Mouse (Mus musculus): Measurements from ENCODE around the gene Popdc3. TPM values are rescaled to one million over a fixed set of nuclear protein-coding genes. Genes with fewer than 3 reads are reported as not detected.

Gene Popdc3
- polyA plus RNA-seq, 1 experiment from 2014 or later = 0.07 TPM

DNA sequence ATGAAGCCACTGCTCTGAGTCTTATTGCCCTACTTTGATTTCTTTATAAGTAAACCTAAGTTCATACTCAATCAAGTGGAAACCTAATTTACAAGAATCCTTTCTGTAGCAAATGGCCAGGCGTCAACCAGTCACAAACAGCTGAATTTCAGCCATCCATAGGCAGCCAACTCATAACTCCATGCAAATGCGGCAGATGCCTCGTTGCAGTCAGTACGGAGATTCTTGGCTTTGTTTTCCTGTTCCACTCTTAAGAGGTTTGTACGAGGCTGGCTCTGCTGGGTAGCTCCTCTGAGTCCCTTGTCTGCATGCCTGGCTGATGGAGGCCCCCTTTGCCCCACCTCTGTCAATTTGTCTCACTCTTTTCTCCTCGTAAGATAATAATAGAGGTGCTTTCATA, 120.6 kb downstream of the Popdc3 start:
- no peak overlapping the region for H3K4me3 ChIP-seq

GRCm38 (mm10) chr10:45299509-45299908, 121.6 kb downstream of the Popdc3 start:
- H3K27me3 ChIP-seq (ENCODE audit: poor library complexity, severe bottlenecking) = no peaks in the 10 kb centered on the region
- no peak overlapping the region for H3K27ac ChIP-seq
- no peak for DNase-seq (ENCODE audit: extremely low spot score, low spot score)
- H3K9me3 ChIP-seq = no peaks in the 10 kb centered on the region
- H3K4me3 ChIP-seq = no peak overlapping the region
- H3K4me1 ChIP-seq = 0 out of 2 replicates have a peak, but pooled peaks cover 3% of the 10 kb centered on the region
- WGBS = 88% methylated on average over 4 of the region's 4 CpGs
- H3K36me3 ChIP-seq (replicated peaks) = no peaks in the 10 kb centered on the region

More for the DNA sequence above, 120.6 kb downstream of the Popdc3 start:
- 77% methylated on average over 6 of the region's 6 CpGs for WGBS
- no peak overlapping the region for H3K27ac ChIP-seq
- H3K4me1 ChIP-seq = 0 out of 2 replicates have a peak, but pooled peaks cover 3% of the 10 kb centered on the region
- no peaks in the 10 kb centered on the region for H3K27me3 ChIP-seq (ENCODE audit: poor library complexity, severe bottlenecking)
- no peak for DNase-seq (ENCODE audit: extremely low spot score, low spot score)
- H3K9me3 ChIP-seq = no peaks in the 10 kb centered on the region
- no peaks in the 10 kb centered on the region for H3K36me3 ChIP-seq (replicated peaks)

- Histone ChIP-seq H3K9me3 (no peaks in the 10 kb centered on the region), H3K27ac (no peak overlapping the region), H3K36me3 (replicated peaks) (no peaks in the 10 kb centered on the region), H3K4me1 (0 out of 2 replicates have a peak, but pooled peaks cover 1% of the 10 kb centered on the region), H3K4me3 (no peak overlapping the region), H3K27me3 (ENCODE audit: poor library complexity, severe bottlenecking) (no peaks in the 10 kb centered on the region)
- no peak for DNase-seq (ENCODE audit: extremely low spot score, low spot score)
- WGBS = 80% methylated on average over 14 of the region's 14 CpGs
Measured at GRCm38 (mm10) chr10:45303315-45304036, 125.6 kb downstream of the Popdc3 start.

GRCm38 (mm10) chr10:45305173-45305572, 127.3 kb downstream of the Popdc3 start:
- Histone ChIP-seq H3K27ac (no peak overlapping the region), H3K4me1 (no peaks in the 10 kb centered on the region), H3K27me3 (ENCODE audit: poor library complexity, severe bottlenecking) (no peaks in the 10 kb centered on the region), H3K9me3 (no peaks in the 10 kb centered on the region), H3K36me3 (replicated peaks) (no peaks in the 10 kb centered on the region), H3K4me3 (no peak overlapping the region)
- DNase-seq (ENCODE audit: extremely low spot score, low spot score) = no peak
- WGBS = 94% methylated on average over 5 of the region's 5 CpGs

GRCm38 (mm10) chr10:45311129-45311528, 133.2 kb downstream of the Popdc3 start:
- no peak for DNase-seq (ENCODE audit: extremely low spot score, low spot score)
- Histone ChIP-seq H3K36me3 (replicated peaks) (no peaks in the 10 kb centered on the region), H3K4me1 (no peaks in the 10 kb centered on the region), H3K27me3 (ENCODE audit: poor library complexity, severe bottlenecking) (no peaks in the 10 kb centered on the region), H3K4me3 (no peak overlapping the region), H3K9me3 (no peaks in the 10 kb centered on the region), H3K27ac (no peak overlapping the region)
- WGBS = 89% methylated on average over 5 of the region's 5 CpGs

DNA sequence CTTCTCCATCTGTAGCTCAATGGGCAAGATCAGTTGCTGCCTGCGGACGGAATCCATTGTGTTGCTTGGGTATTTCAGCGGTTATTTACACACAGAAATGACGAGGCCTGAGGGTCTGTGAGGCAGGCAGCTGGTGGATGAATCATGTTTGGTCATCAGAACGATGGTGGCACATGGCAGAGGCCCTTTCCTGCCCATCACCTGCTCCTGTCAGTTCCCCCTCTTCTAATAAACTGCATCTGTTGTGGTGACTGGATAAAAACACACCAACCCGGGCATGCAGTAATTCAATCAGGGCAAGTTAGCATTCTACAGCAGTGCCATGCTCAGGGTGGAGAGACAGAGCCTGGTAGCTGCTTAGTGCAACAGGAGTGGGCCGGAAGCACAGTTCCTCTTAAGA, 133.7 kb downstream of the Popdc3 start:
- Histone ChIP-seq H3K4me3 (no peak overlapping the region), H3K4me1 (no peaks in the 10 kb centered on the region), H3K9me3 (no peaks in the 10 kb centered on the region), H3K27ac (no peak overlapping the region), H3K36me3 (replicated peaks) (no peaks in the 10 kb centered on the region), H3K27me3 (ENCODE audit: poor library complexity, severe bottlenecking) (no peaks in the 10 kb centered on the region)
- DNase-seq (ENCODE audit: extremely low spot score, low spot score) = no peak
- 84% methylated on average over 7 of the region's 7 CpGs for WGBS

- H3K27ac ChIP-seq = no peak overlapping the region
- 94% methylated on average over 16 of the region's 16 CpGs for WGBS
- H3K36me3 ChIP-seq (replicated peaks) = no peaks in the 10 kb centered on the region
- no peaks in the 10 kb centered on the region for H3K4me1 ChIP-seq
- no peak for DNase-seq (ENCODE audit: extremely low spot score, low spot score)
- H3K27me3 ChIP-seq (ENCODE audit: poor library complexity, severe bottlenecking) = no peaks in the 10 kb centered on the region
- H3K4me3 ChIP-seq = no peak overlapping the region
- H3K9me3 ChIP-seq = no peaks in the 10 kb centered on the region; the same call in 1 of the 2 replicates
Measured at GRCm38 (mm10) chr10:45314865-45315264, 137.0 kb downstream of the Popdc3 start.

DNA sequence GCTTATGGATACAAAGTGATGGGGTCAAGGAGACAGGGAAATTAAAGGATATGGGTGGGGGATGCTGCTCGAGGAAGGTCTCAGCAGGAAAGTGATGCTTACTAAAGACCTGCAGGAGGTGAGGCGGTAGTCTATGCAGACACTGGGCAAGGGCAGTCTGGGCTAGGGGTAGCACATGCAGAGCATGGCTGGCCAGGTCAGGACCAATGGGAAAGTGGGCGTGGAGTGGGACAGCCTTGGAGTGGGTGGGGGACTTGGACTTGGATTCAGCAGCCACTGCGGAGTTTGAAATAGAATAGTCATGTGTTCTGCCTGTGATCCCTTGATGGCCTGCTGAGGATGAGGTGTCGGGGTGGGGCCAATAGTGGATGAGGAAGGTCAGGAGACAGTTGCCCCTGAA, 141.0 kb downstream of the Popdc3 start:
- H3K27me3 ChIP-seq (ENCODE audit: poor library complexity, severe bottlenecking) = no peaks in the 10 kb centered on the region
- H3K9me3 ChIP-seq = no peaks in the 10 kb centered on the region; the same call in 1 of the 2 replicates
- H3K27ac ChIP-seq = no peak overlapping the region
- no peaks in the 10 kb centered on the region for H3K36me3 ChIP-seq (replicated peaks)
- no peak for DNase-seq (ENCODE audit: extremely low spot score, low spot score)
- peaks cover 5% of the 10 kb centered on the region for H3K4me1 ChIP-seq
- H3K4me3 ChIP-seq = no peak overlapping the region
- 86% methylated on average over 5 of the region's 5 CpGs for WGBS

GRCm38 (mm10) chr10:45320296-45320695, 142.4 kb downstream of the Popdc3 start:
- H3K4me3 ChIP-seq = no peak overlapping the region
- 67% methylated on average over 3 of the region's 3 CpGs for WGBS
- H3K9me3 ChIP-seq = no peaks in the 10 kb centered on the region; the same call in 1 of the 2 replicates
- H3K36me3 ChIP-seq (replicated peaks) = no peaks in the 10 kb centered on the region
- H3K4me1 ChIP-seq = peaks cover 9% of the 10 kb centered on the region
- no peak overlapping the region for H3K27ac ChIP-seq
- no peak for DNase-seq (ENCODE audit: extremely low spot score, low spot score)
- H3K27me3 ChIP-seq (ENCODE audit: poor library complexity, severe bottlenecking) = 0 out of 2 replicates have a peak, but pooled peaks cover 4% of the 10 kb centered on the region

DNA sequence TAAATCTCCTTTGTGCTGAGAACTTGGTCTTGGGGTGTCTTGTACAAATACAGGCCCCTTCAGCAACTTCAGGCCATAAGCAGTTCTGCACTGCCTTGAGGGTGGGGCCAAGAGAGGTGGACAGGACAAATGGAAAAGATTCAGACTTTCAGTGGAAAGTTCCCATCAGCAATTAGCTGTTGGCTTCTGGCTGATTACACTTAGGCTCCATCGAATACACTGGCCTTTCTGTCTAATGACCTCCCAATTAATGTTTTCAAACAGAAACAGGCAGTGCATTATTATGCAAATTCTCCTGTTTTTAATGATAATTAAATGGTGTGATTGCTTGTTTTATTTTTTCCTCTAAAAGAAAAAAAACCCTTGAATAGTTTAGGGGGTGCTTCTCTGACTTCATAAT, 146.3 kb downstream of the Popdc3 start:
- DNase-seq (ENCODE audit: extremely low spot score, low spot score) = no peak
- WGBS = 41% methylated on average over 1 of the region's 1 CpGs
- no peak overlapping the region for H3K27ac ChIP-seq

GRCm38 (mm10) chr10:45328196-45329000, 150.5 kb downstream of the Popdc3 start:
- H3K36me3 ChIP-seq (replicated peaks) = no peaks in the 10 kb centered on the region
- 86% methylated on average over 7 of the region's 7 CpGs for WGBS
- peaks cover 9% of the 10 kb centered on the region for H3K4me1 ChIP-seq
- no peak for DNase-seq (ENCODE audit: extremely low spot score, low spot score)
- no peak overlapping the region for H3K4me3 ChIP-seq
- peaks cover 11% of the 10 kb centered on the region for H3K27me3 ChIP-seq (ENCODE audit: poor library complexity, severe bottlenecking)
- H3K27ac ChIP-seq = no peak overlapping the region
- no peaks in the 10 kb centered on the region for H3K9me3 ChIP-seq

More for the DNA sequence above, 146.3 kb downstream of the Popdc3 start:
- H3K9me3 ChIP-seq = no peaks in the 10 kb centered on the region
- H3K36me3 ChIP-seq (replicated peaks) = no peaks in the 10 kb centered on the region
- peaks cover 9% of the 10 kb centered on the region for H3K4me1 ChIP-seq
- H3K27me3 ChIP-seq (ENCODE audit: poor library complexity, severe bottlenecking) = 0 out of 2 replicates have a peak, but pooled peaks cover 4% of the 10 kb centered on the region
- no peak overlapping the region for H3K4me3 ChIP-seq

GRCm38 (mm10) chr10:45334925-45335324, 157.0 kb downstream of the Popdc3 start:
- H3K36me3 ChIP-seq (replicated peaks) = no peaks in the 10 kb centered on the region
- no peak overlapping the region for H3K27ac ChIP-seq
- peak overlapping the region; percentile 79 for H3K4me3 ChIP-seq
- peaks cover 45% of the 10 kb centered on the region for H3K27me3 ChIP-seq (ENCODE audit: poor library complexity, severe bottlenecking)
- no peaks in the 10 kb centered on the region for H3K9me3 ChIP-seq
- no peak for DNase-seq (ENCODE audit: extremely low spot score, low spot score)
- WGBS = 37% methylated on average over 7 of the region's 7 CpGs
- peaks cover 10% of the 10 kb centered on the region for H3K4me1 ChIP-seq
